Mouse (Mus musculus) hindbrain, embryonic 13.5 days (tissue): ENCODE results near the gene Tpst2. TPM values are rescaled to one million over a fixed set of nuclear protein-coding genes. Genes with fewer than 3 reads are reported as not detected.

Experiments
- ATAC-seq: fragments of 200-750 bp; cut with Nextera tagmentation; 2 replicates; pipeline ENCODE4 v1.8.0; 2017; ENCODE audit warnings: moderate TSS enrichment; ENCODE audit not compliant: low FRiP score
- H3K27ac ChIP-seq: fragments of 300-500 bp; sonication (generic); 2 replicates; pipeline ENCODE4 v1.5.1; 2015; ENCODE audit warnings: inconsistent platforms, mild to moderate bottlenecking, moderate library complexity
- H3K27me3 ChIP-seq: fragments of 300-500 bp; sonication (generic); 2 replicates; pipeline ENCODE4 v1.6.1; 2015; ENCODE audit warnings: mild to moderate bottlenecking, inconsistent platforms
- H3K36me3 ChIP-seq: fragments of 300-500 bp; sonication (generic); 2 replicates; pipeline ENCODE4 v1.6.1; 2015; ENCODE audit warnings: mild to moderate bottlenecking, inconsistent platforms
- H3K4me1 ChIP-seq: fragments of 300-500 bp; sonication (generic); replicated peaks from 2 replicates; pipeline ENCODE4 v1.6.1; 2015; ENCODE audit warnings: inconsistent platforms
- H3K4me2 ChIP-seq: fragments of 300-500 bp; sonication (generic); 2 replicates; pipeline ENCODE4 v1.6.1; 2015; ENCODE audit warnings: inconsistent platforms, mild to moderate bottlenecking, moderate library complexity
- H3K4me3 ChIP-seq: fragments of 300-500 bp; sonication (generic); 2 replicates; pipeline ENCODE4 v1.5.1; 2015; ENCODE audit warnings: mild to moderate bottlenecking, inconsistent platforms
- H3K9ac ChIP-seq: fragments of 300-500 bp; sonication (generic); 2 replicates; pipeline ENCODE4 v1.6.1; 2015; ENCODE audit warnings: mild to moderate bottlenecking, inconsistent platforms
- H3K9me3 ChIP-seq: fragments of 300-500 bp; sonication (generic); 2 replicates; pipeline ENCODE4 v1.6.1; 2016; ENCODE audit warnings: inconsistent platforms
- WGBS: fragments of 180-500 bp; shearing (Covaris S2); methylation state at CpG from one replicate; pipeline ENCODE4 v1.1.7; 2015; 5-methylcytosine and 5-hydroxymethylcytosine counted together
- polyA plus RNA-seq: library from polyadenylated mRNA; unstranded; fragments of >200 nt; fragmentation: Nextera tagmentation; extraction: Ambion mirVana; gene quantifications from 2 replicates; pipeline ENCODE4 v1.2.1, GENCODE M21; 2015

Gene Tpst2
- polyA plus RNA-seq, 1 experiment from 2014 or later: 26.9 TPM

- H3K27ac ChIP-seq: no peak overlapping the region
- peaks cover 69% of the 10 kb centered on the region for H3K36me3 ChIP-seq
- WGBS: 94% methylated on average over 14 of the region's 14 CpGs
- H3K4me1 ChIP-seq: peaks cover 22% of the 10 kb centered on the region
- H3K27me3 ChIP-seq: no peaks in the 10 kb centered on the region
- no peak overlapping the region for H3K4me2 ChIP-seq
- H3K9me3 ChIP-seq: no peaks in the 10 kb centered on the region
- no peak for ATAC-seq
- no peak overlapping the region for H3K9ac ChIP-seq
- H3K4me3 ChIP-seq: no peak overlapping the region
Observed at GRCm38 (mm10) chr5:112329805-112330564, 53.5 kb downstream of the Tpst2 start.

GRCm38 (mm10) chr5:112335473-112335872 lies 59.0 kb downstream of the Tpst2 start:
- WGBS: 33% methylated on average over 2 of the region's 2 CpGs
- Histone ChIP-seq H3K4me3 (no peak overlapping the region), H3K27ac (no peak overlapping the region)

GRCm38 (mm10) chr5:112337004-112337403 lies 60.5 kb downstream of the Tpst2 start:
- no peak overlapping the region for H3K4me3 ChIP-seq
- no peak overlapping the region for H3K9ac ChIP-seq
- H3K27ac ChIP-seq: no peak overlapping the region
- no peaks in the 10 kb centered on the region for H3K27me3 ChIP-seq
- H3K9me3 ChIP-seq: no peaks in the 10 kb centered on the region
- H3K4me1 ChIP-seq: peaks cover 8% of the 10 kb centered on the region
- peaks cover 85% of the 10 kb centered on the region for H3K36me3 ChIP-seq
- 96% methylated on average over 22 of the region's 22 CpGs for WGBS
- no peak for ATAC-seq
- no peak overlapping the region for H3K4me2 ChIP-seq

More at GRCm38 (mm10) chr5:112335473-112335872, 59.0 kb downstream of the Tpst2 start:
- H3K36me3 ChIP-seq: peaks cover 95% of the 10 kb centered on the region
- no peaks in the 10 kb centered on the region for H3K9me3 ChIP-seq
- H3K4me2 ChIP-seq: no peak overlapping the region
- no peaks in the 10 kb centered on the region for H3K27me3 ChIP-seq
- no peaks in the 10 kb centered on the region for H3K4me1 ChIP-seq
- ATAC-seq: no peak
- H3K9ac ChIP-seq: no peak overlapping the region

GRCm38 (mm10) chr5:112339215-112339614 lies 62.7 kb downstream of the Tpst2 start:
- WGBS: 70% methylated on average over 7 of the region's 7 CpGs
- H3K36me3 ChIP-seq: peaks cover 63% of the 10 kb centered on the region

GRCm38 (mm10) chr5:112342463-112343204 lies 66.1 kb downstream of the Tpst2 start, which contains the start of the genes Srrd and Hps4:
Gene Srrd (minus strand): TSS chr5:112343040.
Gene Hps4 (plus strand): TSS chr5:112343083.
- Histone ChIP-seq H3K9me3 (no peaks in the 10 kb centered on the region), H3K27ac (peak within 1 kb of the TSS; percentile 76), H3K9ac (peak within 1 kb of the TSS; percentile 90), H3K4me3 (peak within 1 kb of the TSS; percentile 90), H3K4me2 (peak within 1 kb of the TSS; percentile 82), H3K36me3 (peaks cover 48% of the 10 kb centered on the region), H3K4me1 (peaks cover 51% of the 10 kb centered on the region), H3K27me3 (no peaks in the 10 kb centered on the region)
- 2% methylated on average over 58 of the region's 64 CpGs for WGBS
- ATAC-seq: peak; percentile 70

More at GRCm38 (mm10) chr5:112339215-112339614, 62.7 kb downstream of the Tpst2 start:
- H3K4me3 ChIP-seq: no peak overlapping the region
- no peak overlapping the region for H3K27ac ChIP-seq
- no peak for ATAC-seq
- H3K9me3 ChIP-seq: no peaks in the 10 kb centered on the region
- H3K27me3 ChIP-seq: no peaks in the 10 kb centered on the region
- H3K4me1 ChIP-seq: peaks cover 26% of the 10 kb centered on the region
- no peak overlapping the region for H3K4me2 ChIP-seq
- no peak overlapping the region for H3K9ac ChIP-seq

GRCm38 (mm10) chr5:112343205-112343595 lies 66.7 kb downstream of the Tpst2 start:
- peak; percentile 70 for ATAC-seq
- Histone ChIP-seq H3K27me3 (no peaks in the 10 kb centered on the region), H3K4me3 (peak overlapping the region; percentile 90), H3K9ac (peak overlapping the region; percentile 90), H3K4me1 (peaks cover 51% of the 10 kb centered on the region), H3K9me3 (no peaks in the 10 kb centered on the region), H3K4me2 (peak overlapping the region; percentile 82), H3K27ac (peak overlapping the region; percentile 52), H3K36me3 (peaks cover 48% of the 10 kb centered on the region)
- 0% methylated on average over 24 of the region's 24 CpGs for WGBS

GRCm38 (mm10) chr5:112344092-112344960 lies 67.8 kb downstream of the Tpst2 start:
- no peak overlapping the region for H3K4me3 ChIP-seq
- 80% methylated on average over 6 of the region's 6 CpGs for WGBS
- H3K4me1 ChIP-seq: peaks cover 51% of the 10 kb centered on the region
- H3K27me3 ChIP-seq: no peaks in the 10 kb centered on the region
- no peaks in the 10 kb centered on the region for H3K9me3 ChIP-seq
- H3K36me3 ChIP-seq: peaks cover 48% of the 10 kb centered on the region
- no peak for ATAC-seq
- H3K4me2 ChIP-seq: peak overlapping the region; percentile 82; the same call in 1 of the 2 replicates
- H3K27ac ChIP-seq: no peak overlapping the region
- H3K9ac ChIP-seq: peak overlapping the region; percentile 56; the same call in 1 of the 2 replicates

- Histone ChIP-seq H3K27ac (no peak overlapping the region), H3K4me2 (no peak overlapping the region), H3K36me3 (peaks cover 53% of the 10 kb centered on the region), H3K4me1 (peaks cover 49% of the 10 kb centered on the region), H3K4me3 (no peak overlapping the region), H3K27me3 (no peaks in the 10 kb centered on the region), H3K9me3 (no peaks in the 10 kb centered on the region), H3K9ac (peak overlapping the region; percentile 56)
- WGBS: 88% methylated on average over 16 of the region's 16 CpGs
- ATAC-seq: no peak
Observed at GRCm38 (mm10) chr5:112346211-112346965, 69.9 kb downstream of the Tpst2 start.

GRCm38 (mm10) chr5:112349169-112349568 lies 72.7 kb downstream of the Tpst2 start:
- Histone ChIP-seq H3K36me3 (peaks cover 79% of the 10 kb centered on the region), H3K4me2 (no peak overlapping the region), H3K27ac (no peak overlapping the region), H3K4me1 (peaks cover 25% of the 10 kb centered on the region), H3K27me3 (no peaks in the 10 kb centered on the region), H3K9ac (no peak overlapping the region), H3K9me3 (no peaks in the 10 kb centered on the region), H3K4me3 (no peak overlapping the region)
- ATAC-seq: no peak
- 87% methylated on average over 8 of the region's 8 CpGs for whole genome bisulfite sequencing

GRCm38 (mm10) chr5:112355493-112355892 lies 79.0 kb downstream of the Tpst2 start:
- Histone ChIP-seq H3K4me1 (no peaks in the 10 kb centered on the region), H3K27ac (no peak overlapping the region), H3K27me3 (no peaks in the 10 kb centered on the region), H3K9me3 (no peaks in the 10 kb centered on the region), H3K4me3 (no peak overlapping the region), H3K36me3 (peaks cover 84% of the 10 kb centered on the region), H3K9ac (no peak overlapping the region), H3K4me2 (no peak overlapping the region)
- ATAC-seq: no peak
- 89% methylated on average over 6 of the region's 6 CpGs for WGBS

- WGBS: 66% methylated on average over 13 of the region's 13 CpGs
- Histone ChIP-seq H3K27ac (no peak within 1 kb of the TSS; the same call in 1 of the 2 replicates), H3K4me2 (no peak within 1 kb of the TSS), H3K9ac (no peak within 1 kb of the TSS), H3K9me3 (no peaks in the 10 kb centered on the region), H3K36me3 (peaks cover 80% of the 10 kb centered on the region), H3K27me3 (no peaks in the 10 kb centered on the region), H3K4me1 (no peaks in the 10 kb centered on the region), H3K4me3 (no peak within 1 kb of the TSS)
- ATAC-seq: no peak; the same call in 1 of the 2 replicates
Observed at GRCm38 (mm10) chr5:112355910-112356309, 79.4 kb downstream of the Tpst2 start, which contains the start of gene Gm6583. Gene Gm6583 (minus strand): TSS chr5:112356033.
